Mouse (Mus musculus): ENCODE measurements around the gene Anxa3. TPM values are rescaled to one million over a fixed set of nuclear protein-coding genes. Genes with fewer than 3 reads are reported as not detected.
A peak's percentile ranks its signal among the peaks of the same experiment; 100 is the strongest.

Anxa3 gene
- total RNA-seq, 2 experiments from 2014 or later, result 13.0 to 15.2 TPM

DNA sequence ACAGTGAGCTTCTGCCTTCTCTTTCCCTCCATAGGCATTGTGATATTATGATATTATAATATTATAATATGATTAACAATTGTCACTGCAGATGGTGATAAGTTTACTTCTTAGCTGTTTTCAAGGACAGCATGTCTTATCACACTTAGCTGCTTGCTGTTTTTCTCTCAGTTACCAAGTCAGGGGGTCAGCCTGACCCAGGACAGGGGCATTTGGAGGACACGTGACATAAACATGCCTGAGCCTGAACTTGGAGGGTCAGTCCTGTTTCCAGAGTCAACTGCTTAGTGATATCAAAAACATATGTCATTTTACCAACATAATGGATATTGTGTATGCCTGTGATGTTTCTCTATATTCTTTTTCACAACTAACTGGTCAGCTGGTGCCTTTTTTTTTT is 34.0 kb downstream of the Anxa3 start:
- DNase-seq (ENCODE audit: low spot score in 2 of 2), result no peak
- intact Hi-C loops (cut with DNase I), result no loop called here

DNA sequence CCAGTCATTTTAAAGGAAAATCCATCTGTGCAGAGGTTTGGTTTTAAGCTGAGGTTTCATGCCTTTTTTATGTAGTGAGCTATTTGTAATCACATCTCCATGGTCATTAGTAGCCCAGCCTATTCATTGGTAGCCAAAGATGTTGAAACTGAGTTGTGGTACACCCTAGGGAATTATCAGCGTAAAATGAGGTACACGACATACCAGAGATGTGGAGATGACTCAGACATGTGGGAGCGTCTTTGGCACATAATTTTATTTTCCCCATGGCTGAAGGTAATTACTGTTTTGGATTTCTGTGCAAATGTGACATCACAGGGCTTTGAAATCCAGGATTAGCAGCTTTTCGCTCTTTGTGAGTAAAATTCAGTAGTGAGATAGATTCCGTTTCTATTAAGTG is 41.2 kb downstream of the Anxa3 start:
- no peak for DNase-seq (ENCODE audit: low spot score in 2 of 2)
- intact Hi-C loops (cut with DNase I), result no loop called here

- intact Hi-C loops (cut with DNase I), result no loop called here
- DNase-seq (ENCODE audit: low spot score in 2 of 2), result no peak
These were observed 54.8 kb downstream of the Anxa3 start for GRCm38 (mm10) chr5:96847986-96848385.

DNA sequence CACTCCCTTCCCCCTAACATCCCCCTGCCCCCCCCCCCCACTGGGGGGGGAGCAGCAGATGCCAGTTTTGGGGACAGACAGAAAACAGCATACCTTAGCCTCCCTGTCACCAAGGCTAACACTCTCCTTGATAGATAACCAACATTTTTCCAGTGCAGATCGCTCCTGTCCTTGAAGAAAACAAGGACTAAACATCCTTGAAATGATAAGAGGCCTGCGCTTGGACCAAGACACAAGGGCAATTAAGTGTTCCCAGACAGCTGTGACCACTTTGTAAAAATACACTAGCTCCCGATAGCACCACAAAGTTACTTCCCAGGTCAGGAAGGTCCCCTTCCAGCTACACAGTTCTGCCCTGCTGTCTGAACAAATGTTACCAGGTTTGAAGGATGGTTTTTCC is 55.2 kb downstream of the Anxa3 start:
- intact Hi-C loops (cut with DNase I), result no loop called here
- DNase-seq (ENCODE audit: low spot score in 2 of 2), result no peak

DNA sequence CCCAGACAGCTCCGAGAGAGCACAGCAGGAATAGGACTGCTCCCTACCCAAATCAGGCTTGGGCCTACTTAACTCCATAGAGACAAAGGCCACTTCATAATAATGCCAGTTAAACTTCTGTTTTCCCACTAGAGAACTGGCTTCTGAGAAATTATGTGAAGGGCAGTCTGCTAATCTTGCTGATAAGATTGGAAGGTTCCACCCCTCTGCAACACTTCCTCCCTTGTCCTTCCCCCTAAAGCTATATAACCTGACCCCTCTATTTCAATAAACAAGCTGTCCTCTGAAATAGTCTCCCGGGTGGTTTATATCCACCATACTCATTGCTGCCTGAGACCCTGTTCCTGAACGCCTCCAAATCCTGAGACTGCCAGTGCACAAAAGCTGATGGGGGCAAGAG is 56.1 kb downstream of the Anxa3 start:
- intact Hi-C loops (cut with DNase I), result no loop called here
- no peak for DNase-seq (ENCODE audit: low spot score in 2 of 2)

DNA sequence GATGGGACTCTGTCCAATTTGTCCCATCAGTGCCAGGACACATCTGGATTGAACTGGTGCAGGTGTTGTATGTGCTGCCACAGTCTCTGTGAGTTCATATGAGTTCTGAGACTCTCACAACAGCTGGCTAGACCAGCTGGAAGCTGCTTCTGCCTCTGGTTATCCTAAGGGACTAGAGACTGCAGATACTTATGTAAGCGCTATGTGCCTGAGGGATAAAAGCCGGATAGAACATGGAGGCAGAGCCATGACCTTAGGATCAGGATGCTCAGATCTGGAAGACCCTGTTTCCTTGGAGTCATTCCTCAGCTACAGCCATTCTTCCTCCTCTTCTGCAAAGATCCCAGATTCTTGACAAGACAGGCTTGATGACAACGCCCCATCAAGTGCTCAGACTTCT is 60.3 kb downstream of the Anxa3 start:
- DNase-seq (ENCODE audit: low spot score in 2 of 2), result no peak
- intact Hi-C loops (cut with DNase I), result no loop called here

DNA sequence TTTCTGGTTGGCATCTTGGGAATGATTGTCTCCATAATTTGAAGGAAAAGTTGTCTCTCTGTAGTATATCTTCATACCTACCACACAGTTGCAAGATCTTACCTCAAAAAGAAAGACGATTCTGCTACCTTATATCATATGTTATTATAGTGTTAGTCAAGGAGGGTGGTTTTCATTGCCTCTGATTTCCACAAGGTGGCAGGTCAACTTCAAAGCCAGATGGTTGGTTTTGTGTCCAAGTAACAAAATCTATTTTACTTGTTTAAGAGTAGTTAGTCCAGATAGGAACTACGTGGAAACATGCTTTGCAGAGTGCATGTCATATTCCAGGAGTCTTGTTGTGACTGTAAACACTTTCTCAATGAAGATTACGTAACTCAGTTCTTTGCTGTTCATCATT is 61.2 kb downstream of the Anxa3 start:
- intact Hi-C loops (cut with DNase I), result loop anchor here (2.0 kb wide), 1 partner anchor 200 kb away; no protein-coding TSS in a partner anchor
- peak in 1 of 2 experiments; percentile 6 for DNase-seq (ENCODE audit: low spot score in 2 of 2)

- intact Hi-C loops (cut with DNase I), result no loop called here
These were observed 66.8 kb downstream of the Anxa3 start for GRCm38 (mm10) chr5:96859938-96860337.

DNA sequence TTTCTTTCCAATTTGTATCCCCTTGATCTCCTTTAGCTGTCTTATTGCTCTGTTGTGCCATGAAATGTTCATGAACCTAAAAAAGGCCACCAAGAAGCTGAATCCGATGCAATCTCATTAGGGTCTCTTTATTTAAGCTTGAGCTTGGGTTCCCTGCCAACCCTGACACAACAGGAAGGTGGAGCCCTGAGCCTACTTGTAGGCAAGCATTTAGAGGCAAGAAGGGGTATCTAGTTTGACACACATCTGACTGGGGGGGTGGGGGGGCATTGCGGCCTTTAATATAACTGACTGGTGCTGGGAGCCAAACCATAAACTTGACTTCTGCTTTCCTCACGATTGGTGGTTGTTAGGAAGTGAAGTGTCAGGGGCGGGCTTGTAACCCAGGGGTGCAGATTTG is 74.0 kb downstream of the Anxa3 start:
- no peak for DNase-seq (ENCODE audit: low spot score in 2 of 2)
- intact Hi-C loops (cut with DNase I), result no loop called here

More at GRCm38 (mm10) chr5:96859938-96860337, 66.8 kb downstream of the Anxa3 start:
- DNase-seq (ENCODE audit: low spot score in 2 of 2), result no peak

GRCm38 (mm10) chr5:96868893-96869292 is 75.8 kb downstream of the Anxa3 start:
- no peak for DNase-seq (ENCODE audit: low spot score in 2 of 2)
- intact Hi-C loops (cut with DNase I), result no loop called here

GRCm38 (mm10) chr5:96870996-96871395 is 77.9 kb downstream of the Anxa3 start:
- intact Hi-C loops (cut with DNase I), result no loop called here
- DNase-seq (ENCODE audit: low spot score in 2 of 2), result no peak

DNA sequence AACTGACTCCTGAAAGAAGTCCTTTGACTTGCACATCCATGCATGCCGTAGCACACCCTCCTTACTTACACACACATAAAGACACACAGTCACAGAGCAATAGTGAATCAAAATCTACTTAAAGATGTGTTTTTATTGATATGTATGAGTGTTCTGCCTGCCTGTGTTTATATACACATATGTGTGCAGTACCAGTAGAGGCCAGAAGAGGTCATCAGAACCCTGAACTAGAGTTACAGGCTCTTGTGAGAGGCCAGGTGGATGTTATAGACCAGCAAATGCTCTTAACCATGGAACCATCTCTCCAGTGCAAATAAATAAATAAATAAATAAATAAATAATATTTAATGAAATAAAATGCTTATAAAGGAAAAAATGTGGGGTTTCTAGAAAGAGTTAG is 85.0 kb downstream of the Anxa3 start:
- intact Hi-C loops (cut with DNase I), result no loop called here
- no peak for DNase-seq (ENCODE audit: low spot score in 2 of 2)

DNA sequence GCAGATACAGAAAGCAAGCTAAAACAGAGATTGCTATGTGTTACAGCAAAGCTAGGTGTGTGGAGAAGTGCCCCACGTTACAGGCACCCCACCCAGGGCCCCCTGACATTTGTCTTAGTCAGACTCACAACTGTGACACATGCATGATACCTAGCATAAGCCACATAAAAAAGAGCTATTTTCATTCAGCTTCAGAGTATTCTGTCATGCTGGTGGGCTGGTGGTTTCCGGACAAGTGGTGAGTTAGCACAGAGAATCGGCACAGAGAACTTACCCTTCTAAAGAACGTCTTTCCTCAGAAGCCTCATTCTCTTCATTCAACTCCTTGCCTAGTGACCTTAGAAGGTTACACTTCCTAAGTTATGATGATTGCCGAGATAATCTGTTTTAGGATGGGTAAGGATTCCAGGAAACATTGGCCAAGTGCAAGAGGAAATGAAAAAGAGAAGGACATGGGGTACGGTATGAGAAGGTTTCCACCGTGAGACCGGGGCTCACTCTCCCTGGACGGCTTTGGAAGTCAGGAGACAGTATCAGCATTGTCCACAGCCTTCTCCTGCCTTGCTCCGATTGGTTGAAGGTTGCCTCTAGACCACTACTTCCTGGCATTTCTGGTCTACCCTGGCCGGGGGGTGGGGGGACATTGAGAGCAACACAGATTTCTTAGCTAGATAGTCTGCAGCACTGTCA is 85.9 kb downstream of the Anxa3 start:
- intact Hi-C loops (cut with DNase I), result no loop called here
- no peak for DNase-seq (ENCODE audit: low spot score in 2 of 2)

DNA sequence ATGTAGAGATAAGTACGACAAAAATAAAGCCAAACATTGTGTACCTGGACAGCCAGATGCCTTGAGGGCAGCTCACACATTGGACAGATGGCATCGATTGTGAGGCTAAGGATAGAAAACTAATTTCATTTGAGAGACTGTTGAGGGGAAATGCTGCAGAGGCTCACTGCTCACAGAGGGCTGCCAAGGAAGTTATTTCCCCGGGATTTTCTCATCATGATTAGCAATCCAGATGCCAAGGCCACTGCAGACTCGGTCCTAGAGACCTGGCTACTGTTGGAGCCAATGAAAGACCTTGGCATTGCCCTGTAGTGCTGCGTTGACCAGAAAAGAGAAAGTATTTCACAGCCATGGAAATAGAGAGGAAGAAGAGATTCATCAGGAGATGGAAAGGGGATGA is 87.1 kb downstream of the Anxa3 start:
- intact Hi-C loops (cut with DNase I), result no loop called here

GRCm38 (mm10) chr5:96881118-96881517 is 88.0 kb downstream of the Anxa3 start:
- no peak for DNase-seq (ENCODE audit: low spot score in 2 of 2)
- intact Hi-C loops (cut with DNase I), result no loop called here

More for the DNA sequence above, 87.1 kb downstream of the Anxa3 start:
- DNase-seq (ENCODE audit: low spot score in 2 of 2), result peak in 1 of 2 experiments; percentile 5

- intact Hi-C loops (cut with DNase I), result no loop called here
- DNase-seq (ENCODE audit: low spot score in 2 of 2), result no peak
These were observed 88.5 kb downstream of the Anxa3 start for GRCm38 (mm10) chr5:96881613-96882012.

DNA sequence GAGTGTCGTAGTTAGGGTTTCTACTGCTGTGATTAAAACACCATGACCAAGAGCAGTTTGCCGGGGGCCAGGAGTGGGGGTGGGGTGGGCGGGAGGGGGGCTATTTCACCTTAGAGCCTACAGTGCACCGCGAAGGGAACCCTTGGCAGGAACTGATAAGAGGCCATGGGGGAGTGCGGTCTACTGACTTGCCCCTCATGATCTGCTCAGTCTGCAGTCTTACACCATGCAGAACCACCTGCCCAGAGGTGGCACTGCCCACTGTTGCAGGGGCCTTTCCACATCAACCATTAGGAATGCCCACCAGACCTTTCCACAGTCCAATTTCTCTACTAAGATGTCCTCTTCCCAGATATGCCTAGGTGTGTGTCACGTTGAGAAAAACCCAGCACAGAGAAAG is 92.1 kb downstream of the Anxa3 start:
- intact Hi-C loops (cut with DNase I), result no loop called here
- no peak for DNase-seq (ENCODE audit: low spot score in 2 of 2)

DNA sequence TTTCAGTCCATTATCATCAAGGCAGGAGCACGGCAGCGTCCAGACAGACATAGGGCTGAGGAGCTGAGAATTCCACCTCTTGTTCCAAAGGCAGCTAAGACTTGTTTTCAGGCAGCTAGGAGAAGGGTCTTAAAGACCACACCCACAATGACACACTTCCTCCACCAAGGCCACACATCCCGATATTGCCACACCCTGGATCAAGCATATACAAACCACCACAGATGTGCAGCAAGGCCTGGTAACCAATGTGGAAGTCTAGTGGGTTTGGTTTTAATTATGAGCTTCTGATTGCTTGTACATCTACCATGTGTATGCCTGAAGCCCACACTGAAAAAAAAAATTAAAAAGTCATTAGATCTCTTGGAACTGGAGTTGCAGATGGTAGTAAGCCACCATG is 95.3 kb downstream of the Anxa3 start:
- intact Hi-C loops (cut with DNase I), result no loop called here
- no peak for DNase-seq (ENCODE audit: low spot score in 2 of 2)

DNA sequence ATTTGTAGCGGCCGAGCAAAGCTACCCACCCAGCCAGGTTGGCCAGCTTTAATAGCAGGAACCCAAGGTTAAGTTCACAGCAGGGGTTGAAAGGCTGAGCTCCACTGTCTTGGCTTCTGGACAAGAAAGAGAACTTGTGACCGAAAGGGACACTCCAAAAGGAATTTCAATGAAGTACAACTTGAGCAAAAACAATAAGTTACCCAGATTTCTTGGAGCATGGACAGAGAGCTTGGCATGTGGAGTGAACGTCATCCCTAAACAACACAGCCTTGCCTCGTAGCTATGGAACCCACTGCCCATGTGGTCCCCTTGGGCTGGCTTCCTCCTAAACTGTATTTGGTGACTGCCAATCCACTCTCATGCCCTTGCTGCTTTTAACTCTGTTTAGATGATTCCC is 97.2 kb downstream of the Anxa3 start:
- intact Hi-C loops (cut with DNase I), result no loop called here
- DNase-seq (ENCODE audit: low spot score in 2 of 2), result peak in 1 of 2 experiments; percentile 55

Data from left cerebral cortex, postnatal 25 days (tissue).